In the genomic region with DNA sequence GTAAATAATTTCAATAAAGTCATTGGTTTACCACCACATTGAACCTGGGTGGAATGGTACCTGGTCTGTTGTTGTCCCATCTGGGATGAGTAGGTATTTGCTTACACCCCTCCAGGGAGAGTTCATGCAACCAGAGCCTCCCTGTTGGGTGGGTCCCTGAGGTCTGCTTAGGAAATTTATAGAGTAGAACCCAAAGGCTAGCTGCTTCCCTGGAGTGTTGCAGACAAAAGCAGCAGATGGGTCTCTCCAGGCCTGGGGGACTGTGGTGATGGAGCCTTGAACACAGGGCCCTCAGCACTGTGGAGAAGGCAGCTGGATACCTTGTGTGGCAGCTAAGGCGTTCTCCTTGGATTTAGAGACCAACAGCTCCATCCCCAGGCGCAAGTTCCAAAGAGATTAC, we compare ENCODE assay signal across 16 mouse cellular contexts. TPM values are rescaled to one million over a fixed set of nuclear protein-coding genes. Genes with fewer than 3 reads are reported as not detected.
"Had no signal": no experiment of that assay in that cellular context is flagged by ENCODE, and none has a peak within 500 bp of the region (broad histone marks: within the 10 kb centered on the region; RNA-seq: fewer than 3 reads in every experiment).

No protein-coding gene starts in this region.

- H3K36me3 ChIP-seq: embryonic facial prominence, embryonic 12.5 days; embryonic facial prominence, embryonic 13.5 days; forebrain, embryonic 10.5 days; forebrain, embryonic 12.5 days; forebrain, embryonic 15.5 days; heart, embryonic 10.5 days had no signal

- H3K4me3 ChIP-seq: embryonic facial prominence, embryonic 12.5 days; embryonic facial prominence, embryonic 13.5 days; erythroblast, embryonic 14.5 days; forebrain, embryonic 10.5 days; forebrain, embryonic 12.5 days; forebrain, embryonic 13.5 days; forebrain, embryonic 15.5 days; gastrocnemius, adult 2 months; heart, adult 2 months; heart, embryonic 10.5 days had no signal

- DNase-seq: cerebellum, adult 9-10 months; forebrain, postnatal 0 days; gastrocnemius, adult 2 months; gastrocnemius, postnatal 25 days; gastrocnemius, postnatal 36 days; heart, adult 11 months had no signal

- H3K4me1 ChIP-seq: embryonic facial prominence, embryonic 12.5 days; embryonic facial prominence, embryonic 13.5 days; forebrain, embryonic 12.5 days had no signal

- H3K9ac ChIP-seq: embryonic facial prominence, embryonic 12.5 days; embryonic facial prominence, embryonic 13.5 days; forebrain, embryonic 12.5 days; forebrain, embryonic 13.5 days; forebrain, embryonic 15.5 days; forebrain, postnatal 0 days had no signal

- H3K27me3 ChIP-seq: embryonic facial prominence, embryonic 12.5 days; embryonic facial prominence, embryonic 13.5 days; forebrain, embryonic 12.5 days; forebrain, embryonic 13.5 days; forebrain, embryonic 15.5 days had no signal

- H3K9me3 ChIP-seq: embryonic facial prominence, embryonic 12.5 days; forebrain, embryonic 12.5 days; forebrain, embryonic 13.5 days; forebrain, embryonic 15.5 days; heart, embryonic 10.5 days had no signal

- H3K4me2 ChIP-seq: embryonic facial prominence, embryonic 12.5 days; embryonic facial prominence, embryonic 13.5 days; forebrain, embryonic 12.5 days; forebrain, embryonic 13.5 days; forebrain, embryonic 15.5 days had no signal

- ATAC-seq: forebrain, embryonic 13.5 days; forebrain, embryonic 15.5 days; forebrain, embryonic 16.5 days had no signal

- H3K27ac ChIP-seq: embryonic facial prominence, embryonic 12.5 days; embryonic facial prominence, embryonic 13.5 days; forebrain, embryonic 12.5 days; forebrain, embryonic 13.5 days; gastrocnemius, adult 2 months; heart, adult 2 months; heart, embryonic 10.5 days had no signal

RNA-seq across cellular contexts. Expression of gene Cnih3, which starts 40.1 kb away (rescaled TPM):
- polyA plus RNA-seq: erythroblast, embryonic 14.5 days had no signal
